Mouse (Mus musculus): ENCODE results near the gene Zfp819.
"Not testable (repeated sequence)": the region's sequence is repeated elsewhere in the genome, so short reads cannot be mapped to it uniquely, and the experiment has no call there.

Zfp819 gene

DNA sequence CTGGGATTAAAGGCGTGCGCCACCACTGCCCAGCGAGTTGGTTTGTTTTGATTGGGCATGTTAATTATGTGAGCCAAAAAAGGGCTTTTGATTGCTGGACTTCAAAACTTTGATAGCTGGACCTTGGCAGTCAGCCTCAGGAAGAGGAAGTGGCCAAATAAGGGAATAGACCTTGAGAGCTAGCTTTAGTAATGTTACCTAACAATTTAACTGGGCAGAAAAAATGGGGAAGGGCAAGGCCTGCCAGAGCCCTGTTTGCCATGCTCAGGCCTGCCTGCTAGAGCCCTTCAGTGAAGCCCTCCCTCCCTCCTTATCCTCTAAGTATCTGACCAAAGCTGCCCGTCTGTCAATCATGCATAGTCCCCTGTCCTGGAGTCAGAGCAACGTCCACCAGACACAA lies 35.6 kb downstream of the Zfp819 start:
- no peak for DNase-seq (ENCODE audit: low read depth, low spot score)

DNA sequence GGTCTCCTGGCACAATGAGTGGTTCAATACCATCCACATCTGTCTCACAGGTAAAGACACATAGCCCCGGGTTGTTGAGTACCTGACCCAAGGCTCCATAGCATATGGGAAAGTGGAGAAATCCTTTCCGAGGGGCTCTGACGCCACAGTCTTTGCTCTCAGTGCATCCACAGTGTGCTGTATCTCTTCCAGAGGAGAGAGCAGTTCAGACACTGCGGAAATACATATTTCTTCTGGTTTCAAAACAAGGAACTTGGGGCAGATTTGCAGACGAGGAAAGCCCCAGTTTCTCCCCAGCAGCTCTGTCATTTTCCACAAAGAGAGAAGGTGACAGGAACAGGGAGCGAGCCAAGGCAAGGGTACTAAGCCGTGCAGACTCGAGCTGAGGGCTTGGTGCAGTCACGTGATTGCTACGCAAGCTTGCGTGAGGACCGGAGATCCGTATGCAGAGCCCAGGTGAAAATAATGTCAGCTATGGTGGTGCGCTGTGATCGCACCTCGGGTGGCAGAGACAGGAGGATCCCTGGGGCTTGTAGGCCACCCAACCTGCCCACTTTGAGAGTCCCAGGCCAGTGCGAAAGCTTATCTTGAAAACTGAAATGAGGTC lies 36.2 kb downstream of the Zfp819 start:
- no peak for DNase-seq (ENCODE audit: low read depth, low spot score)

DNA sequence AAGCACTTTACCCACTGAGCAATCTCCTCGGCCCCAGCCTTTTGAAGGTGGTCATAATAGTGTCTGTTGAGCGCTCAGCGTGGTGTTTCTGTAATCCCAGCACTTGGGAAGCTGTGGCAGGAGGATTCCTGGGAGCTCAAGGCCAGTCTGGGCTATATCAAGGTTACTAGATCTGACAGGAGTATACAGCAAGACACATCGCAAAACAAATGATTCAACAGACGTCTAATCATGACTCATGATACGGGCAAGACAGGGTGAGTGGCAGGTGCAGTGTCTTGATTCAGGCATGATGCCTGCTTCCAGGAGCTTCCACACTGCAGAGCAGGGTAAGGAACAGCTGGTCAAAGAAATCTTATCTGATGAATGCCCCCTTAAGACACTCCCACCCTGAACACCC lies 45.7 kb downstream of the Zfp819 start:
- DNase-seq (ENCODE audit: low read depth, low spot score) = no peak

DNA sequence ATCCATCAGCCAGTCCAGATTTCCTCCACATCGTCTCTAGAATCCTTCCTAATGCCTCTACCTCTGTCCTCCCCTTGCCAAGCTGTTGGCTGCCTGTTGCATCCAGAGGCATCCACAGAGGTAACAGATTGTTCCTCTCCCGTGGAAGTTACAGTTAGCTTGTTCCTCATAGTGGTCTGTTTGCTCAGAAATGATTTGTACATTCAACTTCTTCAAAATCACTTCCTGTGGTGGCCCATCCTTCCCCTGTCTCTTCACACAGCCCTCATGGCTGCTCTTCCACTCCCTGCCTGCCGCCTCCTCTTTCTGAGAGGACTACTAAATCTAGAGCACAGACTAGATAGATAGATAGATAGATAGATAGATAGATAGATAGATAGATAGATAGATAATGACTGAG lies 47.5 kb downstream of the Zfp819 start:
- no peak for DNase-seq (ENCODE audit: low read depth, low spot score)

DNA sequence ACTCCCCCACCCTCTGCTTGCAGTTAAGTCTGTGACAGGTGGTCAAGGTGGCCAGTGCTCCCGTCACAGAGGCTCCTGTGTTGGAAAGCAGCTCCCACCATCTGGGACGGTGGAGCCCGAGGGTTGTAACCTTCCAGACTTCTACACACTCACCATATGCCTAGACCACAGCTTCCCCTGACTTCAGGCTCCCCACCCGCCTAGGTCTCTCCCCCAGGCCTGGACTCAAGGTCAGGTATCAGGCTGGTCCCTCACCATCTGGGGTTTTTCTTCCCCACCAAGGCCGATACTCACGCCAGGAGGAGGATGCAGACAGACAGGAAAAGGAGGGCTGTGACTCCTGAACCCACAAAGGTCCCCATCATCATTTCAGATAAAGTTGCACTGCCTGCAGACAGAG lies 49.3 kb downstream of the Zfp819 start:
- no peak for DNase-seq (ENCODE audit: low read depth, low spot score)

DNA sequence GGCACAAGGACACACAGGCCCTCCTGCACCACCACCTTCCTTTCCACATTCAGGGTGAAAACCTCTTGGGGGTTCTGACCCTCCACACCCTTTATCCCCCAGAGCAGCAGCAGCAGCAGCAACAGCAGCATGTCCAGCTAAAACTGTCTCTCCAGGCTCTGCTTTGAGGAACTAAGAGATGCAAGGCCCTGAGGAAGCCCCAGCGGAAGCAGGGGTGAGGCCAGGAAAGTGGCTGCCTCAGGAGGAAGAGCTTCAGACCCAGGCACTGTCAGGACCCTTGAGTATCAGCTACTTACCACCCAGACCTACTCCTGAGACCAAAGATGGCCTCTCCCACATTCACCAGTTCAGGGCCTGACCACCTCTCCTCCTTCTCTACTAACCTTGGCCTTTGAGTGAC lies 53.0 kb downstream of the Zfp819 start, which contains the start of gene Siglece:
TSS of gene Siglece (minus strand) at position 160 of the 400 bp plus-strand sequence.
- DNase-seq (ENCODE audit: low read depth, low spot score) = no peak

DNA sequence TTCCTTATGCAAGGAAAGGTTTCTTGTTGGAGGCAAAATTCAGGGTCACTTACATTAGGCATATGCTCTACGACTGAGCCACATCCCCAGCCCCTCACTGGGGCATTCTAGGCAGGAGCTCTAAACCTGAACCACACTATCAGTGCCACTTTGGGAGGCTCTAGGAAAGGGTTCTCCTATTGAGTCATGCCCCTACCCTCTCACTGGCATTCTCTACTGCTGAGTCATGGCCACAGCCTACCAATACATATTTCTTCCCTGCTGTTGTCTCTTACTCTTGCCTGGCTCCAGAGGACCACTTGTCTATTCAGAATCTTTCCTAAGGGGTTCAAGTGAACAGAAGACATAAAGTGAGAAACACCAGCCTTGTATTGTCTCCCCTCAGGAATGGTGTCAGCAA lies 55.8 kb downstream of the Zfp819 start:
- no peak for DNase-seq (ENCODE audit: low read depth, low spot score)

DNA sequence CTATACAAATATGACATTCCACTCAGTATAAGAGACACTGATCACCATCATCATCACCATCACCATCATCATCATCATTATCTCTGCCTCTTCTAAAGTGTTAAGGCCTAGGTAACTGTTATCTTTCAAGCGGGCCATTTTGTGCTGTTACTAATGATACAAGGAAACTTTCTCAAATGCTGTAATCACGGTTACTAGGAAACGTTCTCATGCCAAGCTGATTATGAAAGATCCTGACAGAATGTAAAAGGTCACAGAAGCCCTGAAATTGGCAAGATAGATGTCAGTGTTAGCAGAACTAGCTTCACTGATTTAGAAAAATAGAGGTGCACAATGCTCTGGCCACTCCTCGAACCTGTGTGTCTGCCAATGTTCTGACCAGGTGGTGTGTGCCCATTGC lies 60.3 kb downstream of the Zfp819 start:
- DNase-seq (ENCODE audit: low read depth, low spot score) = not testable (repeated sequence)

Data from embryo, embryonic 11.5 days (tissue).